Mouse (Mus musculus): ENCODE measurements around the gene Defb26.

The Defb26 gene

DNA sequence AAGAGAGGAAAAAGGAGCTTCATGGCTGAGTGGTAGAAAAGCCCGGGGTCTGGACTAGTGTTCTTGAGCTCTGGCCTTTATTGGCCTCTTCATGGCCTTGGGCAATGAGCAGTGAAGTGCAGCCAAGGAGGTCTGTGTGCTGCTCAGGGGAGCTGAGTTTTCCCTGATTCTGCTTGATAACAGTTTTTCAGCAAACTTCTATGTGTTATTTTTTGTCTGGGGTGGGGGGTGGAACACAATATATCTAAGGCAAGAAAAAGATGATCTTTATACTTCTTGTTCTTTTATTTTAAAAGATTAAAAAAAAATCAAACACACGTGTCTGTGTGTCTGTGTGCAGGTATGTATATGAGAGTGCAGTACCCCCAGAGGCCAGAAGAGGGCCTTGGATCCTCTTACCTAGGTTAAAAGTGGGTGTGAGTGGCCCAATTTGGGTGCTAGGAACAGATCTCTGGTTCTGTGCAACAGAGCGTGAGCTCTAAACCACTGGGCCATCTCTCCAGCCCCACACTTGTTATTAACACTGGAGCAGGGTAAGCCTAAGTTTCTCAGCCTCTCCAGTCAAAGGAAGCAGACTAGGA is 46.8 kb downstream of the Defb26 start, which contains the start of gene Defb23:
TSS of gene Defb23 (minus strand) at position 51 of the 581 bp plus-strand sequence.
- no peak for DNase-seq (ENCODE audit: low read depth)

DNA sequence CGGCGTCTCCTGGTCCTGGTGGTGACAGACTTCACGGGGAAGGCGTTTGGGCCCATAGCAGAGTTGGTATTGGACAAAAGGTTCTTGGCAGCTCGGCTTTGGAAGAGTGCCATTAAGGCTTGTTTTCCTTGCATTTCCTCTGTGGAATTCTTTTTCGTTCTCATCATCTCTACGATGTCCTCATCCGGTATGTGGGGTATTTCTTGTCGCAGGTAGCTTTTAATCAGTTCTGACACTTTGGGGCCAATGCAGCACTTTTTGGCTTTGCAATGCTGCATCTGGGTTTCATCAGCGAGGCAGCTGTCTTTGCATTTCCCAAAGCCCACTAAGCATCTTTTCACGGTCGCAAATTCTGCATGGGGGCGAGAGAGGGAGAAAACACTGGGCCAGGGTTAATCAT is 52.3 kb downstream of the Defb26 start:
- no peak for DNase-seq (ENCODE audit: low read depth)
